Mouse (Mus musculus) kidney, adult 8-10 months (tissue): ENCODE measurements around the gene Ddc.

Source experiments
- DNase-seq, 2 experiments: peaks; one replicate each; pipeline ENCODE4 v3.0.0; 2022

Gene Ddc

DNA sequence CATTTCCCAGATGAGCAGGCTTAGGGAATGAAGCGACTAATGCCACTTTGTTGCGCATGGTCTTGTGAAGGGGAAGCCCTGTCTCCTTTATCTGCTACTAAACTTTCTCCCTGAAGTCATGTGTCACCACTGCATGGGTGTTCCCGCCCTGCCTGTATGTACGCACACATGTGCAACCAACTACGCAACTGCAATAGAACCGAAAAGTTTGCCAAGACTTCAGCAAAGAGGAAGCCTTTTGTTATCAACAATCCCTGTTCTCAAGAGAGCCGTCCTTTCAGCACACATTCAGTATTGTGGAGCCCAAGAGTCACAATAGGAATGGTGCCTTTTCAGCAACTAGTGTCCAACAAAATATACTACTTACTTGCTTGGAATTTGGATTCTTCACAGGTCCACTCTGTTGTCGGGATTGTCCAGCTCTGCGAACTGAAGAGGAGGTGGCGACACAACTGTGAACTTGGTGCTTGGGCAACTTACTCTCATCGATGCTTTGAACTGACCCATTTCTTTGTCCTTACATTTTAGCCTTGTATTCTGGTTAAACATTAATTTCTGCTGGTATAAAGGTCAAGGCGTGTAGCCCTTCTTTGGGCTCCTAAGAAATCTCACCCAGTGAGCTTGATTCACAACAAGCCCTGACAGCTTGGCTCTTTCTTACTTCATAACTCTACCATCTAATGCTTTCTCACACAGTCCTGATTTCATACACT lies at the start of gene Ddc:
TSS of gene Ddc (minus strand) at position 500 of the 713 bp plus-strand sequence.
- DNase-seq = peak; percentile 39 to 77

DNA sequence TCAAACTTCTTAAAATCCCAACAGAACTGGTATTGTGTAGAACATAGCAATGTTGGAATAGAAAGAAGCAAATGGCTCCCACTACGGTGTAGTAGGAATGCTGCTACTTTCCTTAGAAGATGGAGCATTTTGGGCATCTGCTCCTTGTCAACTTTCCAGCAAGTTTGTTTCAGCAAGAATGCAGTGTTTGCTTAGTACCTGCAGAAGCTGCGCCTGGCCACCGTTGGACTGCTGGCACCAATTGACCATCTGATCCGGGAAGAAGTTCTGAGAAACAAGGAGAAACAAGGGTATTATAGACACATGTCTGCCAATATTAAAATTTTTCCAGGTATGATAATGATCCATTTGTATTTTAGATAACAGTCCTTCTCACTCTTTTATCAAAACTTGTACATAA lies 47.8 kb upstream of the Ddc start:
- DNase-seq = no peak

DNA sequence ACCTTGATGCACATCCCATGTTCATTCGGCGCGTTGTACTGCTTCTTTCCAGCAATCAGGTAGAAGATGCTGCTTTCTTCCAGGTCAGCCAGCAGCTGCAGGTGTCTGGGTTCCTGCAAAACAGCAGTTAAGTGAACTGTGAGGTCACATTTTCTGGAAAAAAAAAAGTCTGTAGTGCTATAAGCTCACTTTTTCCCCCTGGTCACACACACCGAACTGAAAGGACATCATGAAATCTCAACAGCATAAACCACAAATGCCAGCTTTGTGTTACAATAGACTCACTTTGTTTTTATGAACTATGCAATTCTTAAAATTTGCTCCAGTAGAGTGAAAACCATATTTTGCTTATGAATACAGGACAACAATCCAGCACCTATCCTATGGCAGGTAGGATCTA lies 46.9 kb upstream of the Ddc start:
- no peak for DNase-seq

DNA sequence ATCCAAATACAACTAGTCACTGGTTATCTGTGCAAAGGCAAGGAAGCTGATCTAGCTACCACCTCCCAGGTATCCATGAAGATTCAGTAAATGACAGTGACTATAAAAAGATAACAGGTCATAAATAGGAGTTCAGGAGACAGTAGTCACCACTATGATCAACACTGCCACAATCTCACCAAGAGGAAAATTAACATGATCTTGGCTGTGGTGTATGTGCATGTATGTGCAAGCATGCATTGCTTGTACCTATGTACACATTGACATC lies 46.1 kb upstream of the Ddc start:
- no peak for DNase-seq

DNA sequence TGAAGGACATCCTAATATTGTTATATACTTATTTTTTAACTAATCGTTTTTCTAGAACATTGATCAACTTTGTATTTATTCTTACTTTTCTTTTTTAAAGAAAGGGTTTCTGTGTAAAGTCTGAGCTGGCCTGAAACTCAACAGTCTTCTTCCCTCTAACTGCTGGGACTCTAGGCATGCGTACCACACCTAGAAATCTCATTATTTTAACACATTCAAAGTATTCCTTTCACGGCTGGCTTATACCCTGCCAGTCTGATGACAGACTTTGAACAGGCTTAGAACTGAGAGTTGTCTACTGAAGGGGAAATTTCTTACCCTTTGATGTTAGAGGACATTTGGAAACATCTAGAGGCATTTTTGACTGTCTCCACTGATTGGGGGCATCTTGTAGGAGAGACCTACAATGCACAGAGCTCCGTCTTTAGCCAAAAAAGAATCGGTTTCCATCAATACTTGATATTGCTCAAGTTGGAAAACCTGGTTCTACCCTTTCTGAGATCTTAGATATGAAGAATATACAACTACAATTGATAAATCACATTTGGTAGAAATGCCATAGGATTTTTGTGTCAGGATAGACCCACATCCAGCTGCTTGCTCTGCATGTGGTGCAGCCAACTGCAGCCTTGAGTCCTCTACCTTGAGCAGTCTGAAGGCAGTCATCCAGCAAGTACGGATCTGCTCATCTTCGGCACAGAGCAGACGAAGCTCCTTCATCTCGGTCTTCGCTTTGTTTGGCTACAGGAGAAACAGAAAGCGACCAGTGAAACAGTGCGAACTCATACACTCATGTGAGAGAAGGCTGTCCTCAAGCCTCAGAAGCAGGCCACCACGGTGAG lies 45.5 kb upstream of the Ddc start:
- DNase-seq = no peak

DNA sequence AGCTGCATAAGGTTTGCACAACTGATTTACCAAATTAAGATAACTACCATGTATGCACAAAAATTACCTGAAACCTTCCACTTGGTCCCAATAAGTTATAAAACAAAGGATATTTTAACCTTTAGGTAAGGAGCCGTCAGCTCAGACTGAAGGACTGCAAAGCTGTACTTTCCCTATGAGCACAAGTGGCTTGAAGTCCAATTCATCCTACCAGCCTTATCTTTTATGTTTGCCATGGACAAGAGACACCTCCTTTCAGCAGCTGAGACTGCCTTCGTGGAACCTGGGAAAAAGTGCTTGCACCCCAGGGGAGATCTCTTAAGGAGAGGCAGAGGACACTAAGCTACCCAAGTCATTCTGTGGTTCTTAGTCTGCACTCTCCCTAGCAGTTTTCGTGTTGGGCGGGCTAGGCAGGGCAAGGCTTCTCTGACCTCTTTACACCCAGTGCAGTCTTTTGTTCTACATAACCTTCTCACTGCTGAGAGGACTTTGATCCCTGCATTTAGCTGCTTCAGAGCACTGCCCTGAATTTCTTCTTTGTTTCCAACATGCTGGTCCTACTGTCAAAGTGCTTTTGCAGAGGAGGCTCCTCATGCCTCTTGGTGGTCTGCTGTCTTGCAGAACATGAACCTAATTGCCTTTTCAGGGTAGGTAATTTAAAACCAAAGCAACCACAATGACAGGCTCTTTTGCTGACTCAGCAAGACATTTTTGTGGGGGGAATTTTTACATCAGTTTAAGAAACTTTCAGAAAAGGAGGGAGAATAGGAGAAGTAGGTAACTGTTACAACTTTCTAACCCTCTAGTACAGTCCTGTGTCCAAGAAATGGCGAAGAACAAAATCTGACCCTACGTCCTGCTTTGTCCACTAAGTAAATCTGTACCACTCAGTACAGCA lies 44.6 kb upstream of the Ddc start:
- peak; percentile 21 to 28 for DNase-seq

DNA sequence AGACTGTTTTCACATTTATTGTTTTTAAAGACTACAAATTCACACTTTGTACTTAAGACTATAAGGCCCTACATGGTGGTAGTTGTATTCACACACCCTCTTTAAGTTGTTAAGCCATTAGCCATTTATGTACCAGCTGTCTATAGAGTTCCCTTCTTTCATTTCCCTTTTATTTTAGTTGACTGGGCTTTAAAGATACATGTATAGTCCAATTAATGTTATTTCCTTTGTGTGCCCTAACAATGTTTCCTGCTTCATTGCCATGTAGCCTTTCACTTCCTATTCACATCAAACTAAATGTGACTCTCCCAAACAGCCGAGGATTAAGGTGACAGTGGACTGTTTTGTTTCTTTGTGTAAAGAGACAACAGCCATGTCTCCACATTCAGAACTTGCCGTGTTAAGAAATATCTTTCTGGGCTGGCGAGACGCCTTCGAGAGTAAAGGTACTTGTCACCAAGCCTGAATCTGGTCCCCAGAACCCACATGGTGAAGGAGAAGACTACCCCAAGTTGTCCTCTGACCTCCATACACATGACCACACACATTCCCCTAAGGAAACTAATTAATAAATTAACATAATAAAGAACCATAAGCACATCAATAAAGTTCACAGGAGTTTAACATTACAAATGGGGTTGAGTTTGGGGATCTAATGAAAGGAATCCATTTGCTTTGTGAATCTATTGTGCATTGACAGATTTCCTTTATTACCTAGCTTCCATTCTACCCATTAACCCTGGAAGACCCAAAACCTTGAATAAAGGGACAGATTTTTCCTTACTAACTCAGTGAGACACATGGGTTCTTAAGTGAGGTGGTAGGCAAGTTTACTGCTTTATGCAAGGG lies 43.1 kb upstream of the Ddc start:
- DNase-seq = no peak

DNA sequence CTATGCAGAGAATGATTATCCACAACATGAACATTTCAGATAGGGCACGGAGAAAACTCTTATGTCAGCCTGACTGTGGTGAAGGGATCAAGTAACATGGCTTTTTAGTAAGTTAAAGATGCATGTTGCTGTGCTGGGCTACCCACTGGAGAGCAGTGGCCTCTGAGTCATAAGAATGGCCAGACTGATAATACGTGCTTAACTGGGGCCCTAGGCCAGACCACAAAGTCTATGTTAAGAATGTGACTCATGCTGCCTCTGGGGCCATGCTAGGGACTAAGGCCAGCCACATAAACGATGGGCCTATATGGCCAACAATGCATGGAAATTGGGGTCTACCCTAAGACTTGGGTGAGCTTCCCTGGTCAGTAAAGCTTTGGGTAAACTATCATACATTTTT lies 41.7 kb upstream of the Ddc start:
- no peak for DNase-seq

DNA sequence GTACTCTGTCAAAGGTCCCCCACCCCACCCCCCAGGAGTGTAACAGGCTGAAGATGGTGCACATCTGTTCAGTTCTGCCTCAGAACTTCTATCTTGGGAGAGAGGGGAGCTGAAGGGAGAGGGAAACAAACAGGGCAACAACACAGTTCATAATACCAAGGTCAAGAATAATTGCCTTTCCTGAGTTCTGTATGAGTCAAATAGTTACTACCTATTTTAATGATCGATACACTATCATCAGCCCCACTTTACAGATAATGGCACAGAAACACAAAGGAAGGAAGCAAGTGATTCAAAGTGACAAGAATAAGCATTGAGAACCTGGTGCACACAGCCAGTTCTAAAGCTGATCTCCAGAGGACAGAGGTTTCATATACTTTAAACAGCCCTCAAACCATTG lies 40.6 kb upstream of the Ddc start:
- no peak for DNase-seq

DNA sequence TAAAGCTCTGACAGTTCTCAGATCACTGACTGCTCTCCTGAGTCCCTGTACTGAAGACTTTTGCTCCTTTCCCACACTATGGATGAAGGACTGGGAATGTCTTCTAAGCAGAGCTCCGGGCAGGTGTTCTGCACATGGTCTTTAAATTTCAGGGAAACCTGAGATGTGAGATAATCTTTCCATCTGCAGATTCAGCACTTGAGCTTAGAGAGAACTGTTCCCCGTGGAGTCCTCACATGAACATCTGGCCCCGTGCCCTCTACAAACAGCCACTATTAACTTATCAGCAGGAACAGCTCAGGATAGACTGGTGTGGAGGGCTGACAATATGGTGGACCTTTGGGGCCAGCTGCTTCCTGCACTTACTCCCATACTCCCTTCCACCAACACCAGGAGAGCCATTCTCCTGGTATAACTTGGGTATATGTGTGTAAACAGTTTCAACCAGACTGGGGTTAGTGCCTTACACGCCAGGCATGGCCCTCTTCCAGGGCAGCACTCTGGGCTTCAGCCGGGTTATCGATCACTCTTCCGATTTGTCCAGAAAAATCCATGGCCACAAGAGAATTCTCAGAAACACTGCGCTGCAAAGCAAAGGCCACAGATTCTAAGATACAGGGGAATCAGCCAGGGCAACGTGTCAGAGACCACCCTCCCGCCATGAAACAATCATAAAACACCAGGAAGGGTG lies 39.5 kb upstream of the Ddc start:
- no peak for DNase-seq

DNA sequence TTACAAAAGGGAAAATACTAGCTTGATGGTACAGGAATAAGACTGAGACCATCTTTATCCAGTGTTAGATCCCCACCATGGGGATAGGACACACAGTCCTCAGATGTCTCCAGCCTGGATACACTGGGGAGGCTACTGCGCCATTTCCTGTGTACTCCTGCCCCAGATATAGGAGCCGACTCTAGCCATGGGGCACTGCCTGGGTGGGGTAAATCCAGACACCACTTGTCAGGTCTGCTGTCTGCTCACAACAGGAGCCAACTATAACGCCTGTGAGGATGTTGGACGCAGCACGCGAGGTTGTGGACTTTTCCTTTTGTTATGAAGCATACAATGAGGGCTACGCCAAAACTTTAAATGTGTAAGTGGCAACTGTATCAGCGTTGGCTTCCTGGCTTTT lies 36.9 kb upstream of the Ddc start:
- DNase-seq = no peak

DNA sequence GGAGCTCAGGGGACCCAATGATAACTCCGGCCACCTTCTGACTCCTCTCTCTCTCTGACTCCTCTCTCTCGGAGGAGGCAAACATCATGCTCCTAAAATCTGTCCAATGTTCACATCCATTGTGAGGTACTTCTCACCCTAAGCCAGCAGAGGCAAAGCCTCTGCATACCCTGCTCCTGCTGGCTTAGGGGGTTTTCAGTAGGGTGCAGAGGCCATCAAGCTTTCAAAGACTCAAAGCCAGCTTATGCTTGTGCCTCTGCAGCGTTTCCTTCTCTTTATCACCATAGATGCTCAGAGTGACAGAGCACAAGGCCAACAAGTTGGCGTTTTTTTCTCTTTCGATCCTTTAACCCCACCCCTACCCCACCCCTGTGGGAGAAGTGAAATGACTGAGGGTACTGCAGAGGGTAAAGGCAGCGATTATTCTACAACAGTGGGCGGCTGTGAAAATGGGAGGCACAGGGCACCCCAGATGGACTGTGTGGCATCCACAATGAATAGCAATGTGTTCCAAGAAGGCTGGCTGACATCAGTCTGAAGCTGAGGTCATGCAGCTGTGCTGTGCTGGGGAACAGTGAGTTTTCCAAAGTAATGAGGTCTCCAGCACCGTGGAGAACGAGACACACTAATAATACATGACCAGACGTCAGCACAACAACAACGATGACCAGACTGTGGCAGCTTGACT lies 34.3 kb upstream of the Ddc start:
- no peak for DNase-seq

DNA sequence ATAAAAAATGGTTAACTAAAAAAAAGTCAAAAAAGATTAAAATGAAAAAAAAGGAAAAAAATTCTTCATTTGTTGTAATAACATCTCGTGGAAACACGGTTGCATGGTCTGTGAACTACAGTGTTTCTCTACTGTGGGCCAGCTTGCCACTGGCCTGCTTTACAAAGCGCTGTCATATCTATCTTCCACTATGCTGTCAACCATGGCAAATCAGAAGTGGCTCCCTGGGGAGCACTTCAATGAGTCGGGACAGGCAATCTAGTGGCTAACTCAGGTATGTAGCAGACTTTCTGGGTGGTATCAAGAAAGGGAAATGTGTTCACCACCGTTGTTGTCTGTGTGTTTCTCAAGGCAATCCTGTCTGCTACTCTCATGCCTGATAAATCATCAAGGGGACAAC lies 33.7 kb upstream of the Ddc start:
- DNase-seq = no peak

DNA sequence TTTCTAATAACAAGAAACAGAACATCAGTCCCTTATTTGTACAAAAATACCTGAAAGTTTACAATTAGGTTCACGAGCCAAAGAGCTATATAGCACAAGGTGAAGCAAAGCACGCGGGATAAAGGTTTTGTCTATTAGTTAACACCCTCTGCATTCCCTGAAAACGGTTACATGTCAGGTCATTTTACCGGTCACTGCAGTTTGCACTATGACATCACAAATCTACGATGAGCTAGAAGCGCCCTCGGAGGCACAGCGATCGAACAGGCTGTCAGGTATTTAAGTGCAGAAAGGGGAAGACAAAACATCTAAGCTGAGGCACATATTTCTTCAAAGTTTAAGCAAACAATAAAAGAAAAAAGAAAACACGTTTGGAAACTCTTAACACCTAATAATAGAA lies 32.6 kb upstream of the Ddc start:
- DNase-seq = no peak

DNA sequence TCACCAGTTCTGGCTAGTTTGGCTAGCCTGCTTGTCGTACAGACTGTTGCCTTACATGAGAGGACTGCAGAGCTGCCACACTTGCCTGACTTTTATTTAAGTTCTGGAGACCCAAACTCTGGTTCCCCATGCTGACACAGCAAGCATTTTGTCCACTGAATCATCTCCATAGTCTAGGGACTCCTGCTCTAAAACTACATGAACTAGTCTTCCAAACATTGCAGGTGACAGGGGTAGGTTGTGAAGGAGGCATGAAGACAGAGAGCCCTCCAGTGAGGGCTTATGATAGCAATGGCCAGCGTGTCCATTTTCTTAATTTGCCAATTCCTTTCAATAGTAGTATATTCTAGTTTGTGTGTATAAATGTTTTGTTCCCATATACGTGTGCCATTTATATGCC lies 31.1 kb upstream of the Ddc start:
- DNase-seq = no peak

DNA sequence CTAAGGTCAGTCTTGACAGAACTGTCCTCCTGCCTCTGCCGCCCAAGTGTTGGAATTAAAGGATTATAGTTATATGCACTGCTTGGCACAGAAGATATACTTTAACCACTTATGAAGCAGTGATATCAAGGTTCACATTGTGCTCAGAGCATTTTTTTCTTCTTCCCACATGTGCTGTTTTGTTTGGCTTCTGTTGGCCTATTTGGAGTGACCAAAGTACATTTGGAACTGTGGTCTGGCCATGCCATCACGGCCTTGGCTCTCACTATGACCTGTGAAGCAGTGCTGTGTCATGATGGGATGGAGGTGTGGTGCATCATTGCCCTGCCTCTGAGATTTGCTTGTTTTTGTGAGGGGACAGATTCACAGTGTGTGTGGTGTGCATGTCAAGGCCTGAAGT lies 30.6 kb upstream of the Ddc start:
- peak; percentile 64 to 80 for DNase-seq

DNA sequence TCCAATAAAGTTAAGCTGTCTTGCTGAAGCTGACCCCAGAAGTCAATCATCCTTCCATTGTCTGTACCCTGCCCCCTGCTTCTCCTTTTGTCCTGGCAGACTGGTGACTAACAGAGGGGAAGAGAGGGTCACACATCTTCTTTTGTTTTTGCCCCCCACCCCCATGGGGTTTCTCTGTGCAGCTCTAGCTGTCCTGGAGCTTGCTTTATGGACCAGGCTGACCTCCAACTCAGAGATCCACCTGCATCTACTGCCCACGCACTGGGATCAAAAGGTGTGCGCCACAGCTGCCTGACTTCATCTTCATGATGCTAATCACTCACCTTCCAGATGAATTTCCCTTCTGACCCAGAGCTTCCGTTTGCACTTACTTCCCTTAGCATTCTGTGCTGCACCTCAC lies 26.0 kb upstream of the Ddc start:
- DNase-seq = no peak

DNA sequence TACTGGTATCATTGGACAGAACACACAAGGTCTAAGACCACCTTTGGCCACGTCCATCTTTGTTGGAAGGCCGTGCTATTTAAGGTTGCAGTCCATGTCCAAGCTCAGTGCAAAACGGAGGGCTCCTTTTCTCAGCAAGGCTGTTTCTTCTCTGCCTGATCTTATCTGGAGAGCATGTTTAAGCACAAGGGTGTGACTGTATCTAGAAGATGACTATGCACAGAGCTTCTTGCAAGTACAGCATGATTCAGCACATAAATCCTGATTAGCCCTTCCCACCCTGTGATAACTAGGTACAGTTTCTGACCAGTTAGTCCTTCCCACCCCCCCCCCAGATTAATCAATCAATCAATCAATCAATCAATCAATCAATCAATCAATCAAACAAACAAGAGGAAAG lies 25.4 kb upstream of the Ddc start:
- DNase-seq = no peak

DNA sequence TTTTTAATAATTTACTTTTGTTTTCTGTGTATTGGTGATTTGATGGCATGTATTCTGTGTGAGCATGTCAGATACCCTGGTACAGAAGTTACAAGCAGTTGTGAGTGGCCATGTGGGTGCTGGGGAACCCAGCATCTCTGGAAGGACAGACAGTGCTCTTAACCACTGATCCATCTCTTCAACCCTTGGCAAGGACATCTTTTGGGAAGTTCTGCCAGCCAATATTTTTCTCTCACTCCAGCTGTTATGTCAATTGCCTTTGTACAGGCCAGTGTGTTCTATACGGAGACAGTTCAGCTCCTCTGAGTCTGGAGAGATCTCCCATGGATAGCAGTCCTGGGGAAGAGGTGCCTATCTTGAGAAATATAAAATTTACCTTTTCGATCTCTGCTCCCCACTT lies 24.2 kb upstream of the Ddc start:
- DNase-seq = no peak

DNA sequence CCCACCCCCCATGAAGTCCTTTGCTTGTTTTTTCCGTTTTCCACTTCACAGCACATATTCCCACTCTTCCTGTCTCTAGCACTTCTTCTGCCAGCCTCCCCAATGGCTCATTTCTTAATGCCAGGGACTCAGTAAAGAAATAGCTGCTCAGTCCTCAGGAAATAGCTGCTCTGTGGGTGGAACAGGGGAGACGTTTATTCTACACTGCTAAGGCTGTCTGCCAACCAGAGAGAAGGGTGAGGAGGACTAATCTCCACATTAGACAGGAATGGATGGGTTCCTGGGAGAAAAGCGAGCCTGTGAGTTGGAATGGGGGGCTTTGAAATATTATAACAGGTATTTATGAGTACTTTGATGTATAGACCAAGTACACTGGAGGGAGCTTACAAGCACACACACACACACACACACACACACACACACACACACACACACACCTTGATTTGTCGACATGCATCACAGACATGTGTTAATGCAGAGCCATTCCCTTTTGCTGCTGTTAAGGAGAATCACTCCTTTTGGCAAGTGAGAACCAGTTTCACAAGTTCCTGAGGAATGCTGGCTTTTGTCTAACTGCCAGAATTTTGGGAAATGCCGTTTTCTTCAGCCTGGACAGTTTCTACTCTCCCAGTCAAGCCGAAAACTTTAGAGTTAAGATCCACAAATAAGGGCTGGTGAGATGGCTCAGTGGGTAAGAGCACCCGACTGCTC lies 9.9 kb upstream of the Ddc start:
- no peak for DNase-seq

DNA sequence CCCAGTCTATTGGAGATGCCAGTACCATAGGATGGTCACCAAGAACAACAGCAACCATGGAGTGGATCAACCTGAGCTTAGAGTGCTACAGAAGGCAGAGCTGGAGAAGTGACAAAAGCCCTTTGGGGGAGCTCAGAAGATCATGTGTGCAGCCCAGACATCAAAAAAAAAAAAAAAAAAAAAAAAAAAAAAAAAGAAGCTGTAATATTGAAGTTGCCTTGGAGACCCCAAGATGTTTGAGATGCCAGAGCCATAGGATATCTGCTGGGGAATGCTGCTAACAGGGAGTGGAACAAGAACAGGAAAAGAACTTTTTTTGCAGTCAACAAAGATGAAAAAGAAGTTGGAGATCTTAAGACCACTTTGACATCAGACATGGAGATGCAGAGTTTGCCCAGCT lies 7.6 kb upstream of the Ddc start:
- no peak for DNase-seq
